Mouse (Mus musculus) brain, embryonic 14.5 days (tissue): ENCODE results near the gene Selenbp2.

Experiments used
- CTCF ChIP-seq: fragments of 200-500 bp; IDR thresholded peaks from 2 replicates; pipeline ENCODE4 v1.5.1; 2012; ENCODE audit warnings: inconsistent platforms, mild to moderate bottlenecking, moderate library complexity, borderline replicate concordance; ENCODE audit not compliant: insufficient read depth, insufficient read length; ENCODE audit errors: extremely low read depth
- POLR2A ChIP-seq: fragments of 200-500 bp; IDR thresholded peaks from 2 replicates; pipeline ENCODE4 v1.6.1; 2012; ENCODE audit warnings: mild to moderate bottlenecking, inconsistent platforms, borderline replicate concordance; ENCODE audit not compliant: poor library complexity, insufficient read depth, insufficient read length, severe bottlenecking; ENCODE audit errors: extremely low read depth

DNA sequence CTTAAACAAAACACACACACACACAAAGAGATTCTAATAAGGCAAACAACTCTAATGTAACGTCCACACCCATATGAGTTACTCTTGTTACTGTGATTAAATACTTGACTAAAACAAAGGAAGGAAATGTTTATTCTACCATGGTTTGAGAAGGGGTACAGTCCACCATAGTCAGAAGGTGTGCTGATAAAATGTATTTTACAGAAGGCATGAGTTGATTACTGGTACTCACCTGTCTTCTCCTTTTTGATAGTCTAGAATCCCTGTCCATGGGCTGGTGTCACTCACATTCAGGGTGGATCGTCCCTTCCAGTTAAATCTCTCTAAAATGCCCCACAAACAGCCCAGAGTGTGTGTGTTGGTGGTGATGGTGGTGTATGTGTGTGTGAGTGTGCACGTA is 9.5 kb downstream of the Selenbp2 start:
- TF ChIP-seq POLR2A (no peak), CTCF (no peak)
